ENCODE assay signal across 17 mouse cellular contexts in the genomic region with DNA sequence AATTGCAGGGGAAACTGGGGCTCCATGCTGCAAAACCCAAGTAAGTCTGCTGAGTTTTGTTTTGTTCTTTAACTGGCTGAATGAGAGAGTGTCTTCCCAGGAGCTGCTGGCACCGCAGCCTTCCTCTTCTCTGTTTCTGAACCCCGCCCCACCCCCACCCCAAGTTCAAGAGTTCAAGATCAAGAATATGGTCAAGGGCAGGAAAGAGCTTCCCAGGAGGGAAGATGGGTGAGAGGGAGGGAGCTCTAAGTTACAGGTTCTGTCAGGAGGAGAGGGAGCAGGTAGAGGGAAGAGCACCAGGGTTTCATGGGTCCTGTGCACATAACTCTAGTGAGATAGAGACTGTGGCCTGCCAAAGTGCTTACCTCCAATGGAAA. TPM values are rescaled to one million over a fixed set of nuclear protein-coding genes. Genes with fewer than 3 reads are reported as not detected.
DNase-seq lines count a peak whose midpoint lies in the region; ATAC-seq and TF ChIP-seq lines count a peak whose summit lies in the region.
"Had no signal": no experiment of that assay in that cellular context is flagged by ENCODE, and none has a peak within 500 bp of the region (broad histone marks: within the 10 kb centered on the region; RNA-seq: fewer than 3 reads in every experiment).

No protein-coding gene starts in this region.

- no peak for ATAC-seq in heart, embryonic 13.5 days (ENCODE audit: extremely low read depth, insufficient number of reproducible peaks, low FRiP score, low TSS enrichment)
- no peak for ATAC-seq in liver, embryonic 13.5 days (ENCODE audit: low read depth)
- no peak for ATAC-seq in stomach, postnatal 0 days (ENCODE audit: low FRiP score, low TSS enrichment)
- no peak for ATAC-seq in hindbrain, embryonic 16.5 days
- ATAC-seq: forebrain, embryonic 16.5 days had no signal

- TF ChIP-seq EP300 in stomach, postnatal 0 days (optimal IDR thresholded peaks at IDR 0.05), result no peak

- TF ChIP-seq CTCF in spleen, adult 2 months (IDR thresholded peaks at IDR 0.05; ENCODE audit: extremely low read depth, insufficient read depth, insufficient read length, insufficient replicate concordance), result no peak
- no peak for TF ChIP-seq CTCF in stomach, postnatal 0 days (IDR thresholded peaks at IDR 0.05; ENCODE audit: low read depth)

- H3K9ac ChIP-seq in heart, embryonic 13.5 days, result peak overlapping the region; percentile 41
- peak overlapping the region; percentile 3; the same call in 1 of the 2 replicates for H3K9ac ChIP-seq in liver, embryonic 13.5 days
- no peak overlapping the region for H3K9ac ChIP-seq in stomach, postnatal 0 days (ENCODE audit: low read length)
- H3K9ac ChIP-seq in hindbrain, embryonic 16.5 days (ENCODE audit: low read depth, low read length), result no peak overlapping the region

- H3K27me3 ChIP-seq in heart, embryonic 13.5 days (replicated peaks), result peaks cover 36% of the 10 kb centered on the region
- no peaks in the 10 kb centered on the region; the same call in 1 of the 2 replicates for H3K27me3 ChIP-seq in spleen, adult 2 months (ENCODE audit: control insufficient read depth, insufficient read depth, low read length)
- peaks cover 67% of the 10 kb centered on the region for H3K27me3 ChIP-seq in liver, embryonic 13.5 days
- no peaks in the 10 kb centered on the region for H3K27me3 ChIP-seq in stomach, postnatal 0 days (ENCODE audit: control insufficient read depth, insufficient read depth, low read length)
- peaks cover 34% of the 10 kb centered on the region for H3K27me3 ChIP-seq in hindbrain, embryonic 16.5 days (replicated peaks; ENCODE audit: control insufficient read depth, insufficient read depth, low read length)

- H3K4me1 ChIP-seq in heart, embryonic 13.5 days, result peaks cover 47% of the 10 kb centered on the region
- H3K4me1 ChIP-seq in spleen, adult 2 months (ENCODE audit: control insufficient read depth, insufficient read depth, insufficient read length), result peaks cover 18% of the 10 kb centered on the region; the same call in 1 of the 2 replicates
- H3K4me1 ChIP-seq in liver, embryonic 13.5 days (replicated peaks), result peaks cover 22% of the 10 kb centered on the region
- H3K4me1 ChIP-seq in stomach, postnatal 0 days (replicated peaks; ENCODE audit: control insufficient read depth, insufficient read depth), result peaks cover 7% of the 10 kb centered on the region
- peaks cover 21% of the 10 kb centered on the region for H3K4me1 ChIP-seq in hindbrain, embryonic 16.5 days (ENCODE audit: control insufficient read depth, insufficient read depth, low read depth, low read length)

- no peaks in the 10 kb centered on the region for H3K9me3 ChIP-seq in heart, embryonic 13.5 days
- H3K9me3 ChIP-seq in liver, embryonic 13.5 days (replicated peaks), result no peaks in the 10 kb centered on the region
- no peaks in the 10 kb centered on the region for H3K9me3 ChIP-seq in stomach, postnatal 0 days (ENCODE audit: control insufficient read depth, low read length)
- no peaks in the 10 kb centered on the region for H3K9me3 ChIP-seq in hindbrain, embryonic 16.5 days (ENCODE audit: control insufficient read depth, low read length)

- 13% methylated on average over 2 of the region's 2 CpGs for WGBS in heart, embryonic 13.5 days
- 0% methylated on average over 2 of the region's 2 CpGs for WGBS in spleen, adult 2 months
- WGBS in liver, embryonic 13.5 days (ENCODE audit: insufficient replicate concordance), result 11% methylated on average over 2 of the region's 2 CpGs
- 25% methylated on average over 2 of the region's 2 CpGs for WGBS in stomach, postnatal 0 days
- WGBS in hindbrain, embryonic 16.5 days, result 56% methylated on average over 2 of the region's 2 CpGs

- no peak for DNase-seq in heart, postnatal 25 days (ENCODE audit: low spot score)
- no peak for DNase-seq in spleen, adult 2 months (ENCODE audit: low read depth in 1 of 2, low spot score in 2 of 2)
- DNase-seq in spleen, postnatal 4 days (ENCODE audit: low spot score in 2 of 2), result no peak
- DNase-seq in liver, embryonic 13.5 days, result no peak
- no peak for DNase-seq in stomach, postnatal 0 days (ENCODE audit: low spot score)
- no peak for DNase-seq in cerebellum, adult 11-12 months
- DNase-seq: adrenal gland, postnatal 25 days; cerebellum, adult 8-10 months; thymus, adult 18-20 months had no signal

- peak overlapping the region; percentile 98 for H3K4me2 ChIP-seq in heart, embryonic 13.5 days
- peak overlapping the region; percentile 21 for H3K4me2 ChIP-seq in liver, embryonic 13.5 days
- 0 out of 2 replicates have a peak overlapping the region, but pooled peaks have one; percentile 12 for H3K4me2 ChIP-seq in stomach, postnatal 0 days (replicated peaks; ENCODE audit: low read depth)
- H3K4me2 ChIP-seq in hindbrain, embryonic 16.5 days (ENCODE audit: low read length), result no peak overlapping the region

- no peak for TF ChIP-seq POLR2A in spleen, adult 2 months (IDR thresholded peaks at IDR 0.05; ENCODE audit: low read depth, low read length)

- intact Hi-C loops in heart, postnatal 25 days (cut with DNase I), result no loop called here

- H3K27ac ChIP-seq in heart, embryonic 13.5 days (replicated peaks), result peak overlapping the region; percentile 54
- peak overlapping the region; percentile 95 for H3K27ac ChIP-seq in spleen, adult 2 months (ENCODE audit: insufficient read depth, low read length)
- H3K27ac ChIP-seq in liver, embryonic 13.5 days, result no peak overlapping the region
- H3K27ac ChIP-seq in stomach, postnatal 0 days (replicated peaks), result no peak overlapping the region
- H3K27ac ChIP-seq in hindbrain, embryonic 16.5 days (ENCODE audit: low read depth, low read length), result no peak overlapping the region

- no peaks in the 10 kb centered on the region for H3K36me3 ChIP-seq in heart, embryonic 13.5 days
- H3K36me3 ChIP-seq in spleen, adult 2 months (ENCODE audit: control insufficient read depth, insufficient read depth, low read length), result peaks cover 25% of the 10 kb centered on the region
- no peaks in the 10 kb centered on the region for H3K36me3 ChIP-seq in liver, embryonic 13.5 days
- H3K36me3 ChIP-seq in stomach, postnatal 0 days (ENCODE audit: control insufficient read depth, insufficient read depth, low read length), result no peaks in the 10 kb centered on the region
- no peaks in the 10 kb centered on the region for H3K36me3 ChIP-seq in hindbrain, embryonic 16.5 days (ENCODE audit: control insufficient read depth, insufficient read depth, low read length)

- H3K4me3 ChIP-seq in heart, embryonic 13.5 days, result peak overlapping the region; percentile 71
- H3K4me3 ChIP-seq in spleen, adult 2 months (ENCODE audit: extremely low read depth, insufficient read depth, insufficient read length), result peak overlapping the region; percentile 69
- 0 out of 2 replicates have a peak overlapping the region, but pooled peaks have one; percentile 57 for H3K4me3 ChIP-seq in liver, embryonic 13.5 days (replicated peaks)
- no peak overlapping the region for H3K4me3 ChIP-seq in stomach, postnatal 0 days (ENCODE audit: low read depth, low read length)
- H3K4me3 ChIP-seq in hindbrain, embryonic 16.5 days (ENCODE audit: low read length), result no peak overlapping the region

RNA-seq across cellular contexts. Expression of gene Irf5, which starts 3.0 kb away (rescaled TPM):
- 7.4 and 7.9 TPM in 2 replicates for polyA plus RNA-seq in heart, embryonic 13.5 days (2015; fragmentation: Nextera tagmentation; extraction: Ambion mirVana)
- 1 to 10 TPM; 2.7 to 4.2 TPM for total RNA-seq in heart, postnatal 25 days (2021)
- polyA plus RNA-seq in spleen, adult 2 months (2012; rRNA removed), result 136 and 178 TPM in 2 replicates
- 6.9 TPM in 2 replicates for polyA plus RNA-seq in liver, embryonic 13.5 days (2015; fragmentation: Nextera tagmentation; extraction: Ambion mirVana)
- polyA plus RNA-seq in stomach, postnatal 0 days (2015; fragmentation: Nextera tagmentation; extraction: Ambion mirVana), result 9.3 and 11.5 TPM in 2 replicates
- 2.2 and 3.3 TPM in 2 replicates for polyA plus RNA-seq in hindbrain, embryonic 16.5 days (2015; fragmentation: Nextera tagmentation; extraction: Ambion mirVana)

RNA-seq across cellular contexts. Expression of gene Kcp, which starts 21.7 kb away (rescaled TPM):
- polyA plus RNA-seq in heart, embryonic 13.5 days (2015; fragmentation: Nextera tagmentation; extraction: Ambion mirVana), result 11.9 and 13.0 TPM in 2 replicates
- 1 to 10 TPM; 4.4 to 4.6 TPM for total RNA-seq in heart, postnatal 25 days (2021)
- 10.1 and 10.2 TPM in 2 replicates for polyA plus RNA-seq in spleen, adult 2 months (2012; rRNA removed)
- polyA plus RNA-seq in liver, embryonic 13.5 days (2015; fragmentation: Nextera tagmentation; extraction: Ambion mirVana), result 1.5 and 1.6 TPM in 2 replicates
- polyA plus RNA-seq in stomach, postnatal 0 days (2015; fragmentation: Nextera tagmentation; extraction: Ambion mirVana), result 3.8 and 6.1 TPM in 2 replicates
- 15.0 and 22.9 TPM in 2 replicates for polyA plus RNA-seq in hindbrain, embryonic 16.5 days (2015; fragmentation: Nextera tagmentation; extraction: Ambion mirVana)

RNA-seq across cellular contexts. Expression of gene Atp6v1fnb, which starts 58.2 kb away (rescaled TPM):
- not detected in 2 replicates for polyA plus RNA-seq in heart, embryonic 13.5 days (2015; fragmentation: Nextera tagmentation; extraction: Ambion mirVana)
- not detected for total RNA-seq in heart, postnatal 25 days (2021)
- 0.34 TPM in 1 of 2 replicates, not detected in the other for polyA plus RNA-seq in spleen, adult 2 months (2012; rRNA removed)
- not detected in 2 replicates for polyA plus RNA-seq in liver, embryonic 13.5 days (2015; fragmentation: Nextera tagmentation; extraction: Ambion mirVana)
- not detected in 2 replicates for polyA plus RNA-seq in stomach, postnatal 0 days (2015; fragmentation: Nextera tagmentation; extraction: Ambion mirVana)
- 0.56 TPM in 1 of 2 replicates, not detected in the other for polyA plus RNA-seq in hindbrain, embryonic 16.5 days (2015; fragmentation: Nextera tagmentation; extraction: Ambion mirVana)
- total RNA-seq: adrenal gland, postnatal 25 days; midbrain, postnatal 0 days had no signal
- polyA plus RNA-seq: C2C12; embryonic facial prominence, embryonic 14.5 days; forebrain, embryonic 16.5 days; hindbrain, embryonic 11.5 days; large intestine, adult 2 months had no signal

Comparison
In these comparisons a context has a peak if more than half of its experiments do, and no peak if none do; other contexts are left out.
1. H3K27ac ChIP-seq: peak in heart, embryonic 13.5 days (single experiment) and spleen, adult 2 months (single experiment); none in liver, embryonic 13.5 days (single experiment), stomach, postnatal 0 days (single experiment) and hindbrain, embryonic 16.5 days (single experiment).
2. H3K4me3 ChIP-seq: peak in heart, embryonic 13.5 days (single experiment), spleen, adult 2 months (single experiment) and liver, embryonic 13.5 days (single experiment); none in stomach, postnatal 0 days (single experiment) and hindbrain, embryonic 16.5 days (single experiment).
3. H3K9ac ChIP-seq: peak in heart, embryonic 13.5 days (single experiment) and liver, embryonic 13.5 days (single experiment); none in stomach, postnatal 0 days (single experiment) and hindbrain, embryonic 16.5 days (single experiment).
4. RNA of gene Irf5, which starts 3.0 kb away (polyA plus RNA-seq): 136 to 178 TPM in spleen, adult 2 months; 9.3 to 11.5 TPM in stomach, postnatal 0 days, 7.4 to 7.9 TPM in heart, embryonic 13.5 days, 6.9 TPM in liver, embryonic 13.5 days and 2.2 to 3.3 TPM in hindbrain, embryonic 16.5 days; every median in the first group is over 10 times any median in the second.